Mouse (Mus musculus): ENCODE measurements around the gene Ephb1.

Gene Ephb1

DNA sequence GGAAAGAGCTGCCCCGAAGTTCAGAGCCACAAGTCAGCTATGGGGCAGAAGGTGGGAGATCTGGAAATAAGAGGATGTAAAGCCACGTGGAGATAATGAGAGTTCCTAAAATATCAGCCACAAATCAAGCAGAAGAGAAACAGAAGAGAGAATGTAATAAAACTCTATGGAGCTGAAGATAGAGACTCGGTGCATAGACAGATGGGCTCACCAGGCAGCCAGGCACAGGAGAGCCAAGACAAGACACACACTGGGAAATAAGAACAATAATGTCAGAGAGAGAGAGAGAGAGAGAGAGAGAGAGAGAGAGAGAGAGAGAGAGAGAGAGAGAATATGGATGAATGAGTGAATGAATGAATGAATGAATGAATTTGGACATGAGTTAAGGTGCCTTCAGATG, 198.6 kb downstream of the Ephb1 start:
- DNase-seq (ENCODE audit: low spot score) = no peak

GRCm38 (mm10) chr9:102139181-102139580, 215.3 kb downstream of the Ephb1 start:
- DNase-seq (ENCODE audit: low spot score) = no peak

DNA sequence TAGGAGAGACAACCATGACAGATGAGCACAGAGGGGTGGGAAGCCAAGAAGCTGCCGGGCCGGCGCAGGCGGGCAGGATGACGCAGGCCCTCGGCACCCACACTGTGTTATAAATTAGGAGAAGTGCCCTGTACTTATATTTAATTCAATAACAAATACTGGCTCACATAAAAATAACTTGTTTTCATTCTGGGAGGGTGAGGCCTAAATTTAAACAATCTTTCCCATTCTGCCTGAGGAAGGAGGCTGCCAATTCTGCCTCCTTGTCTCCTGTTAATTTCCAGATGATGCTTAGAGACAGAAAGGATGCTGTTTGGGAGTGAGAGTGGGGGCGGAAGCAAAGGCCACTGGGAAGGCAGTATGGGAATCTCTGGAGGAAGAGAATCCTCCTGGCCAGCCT, 215.8 kb downstream of the Ephb1 start:
- no peak for DNase-seq (ENCODE audit: low spot score)

- no peak for DNase-seq (ENCODE audit: low spot score)
Measured at GRCm38 (mm10) chr9:102138187-102138586, 216.3 kb downstream of the Ephb1 start.

DNA sequence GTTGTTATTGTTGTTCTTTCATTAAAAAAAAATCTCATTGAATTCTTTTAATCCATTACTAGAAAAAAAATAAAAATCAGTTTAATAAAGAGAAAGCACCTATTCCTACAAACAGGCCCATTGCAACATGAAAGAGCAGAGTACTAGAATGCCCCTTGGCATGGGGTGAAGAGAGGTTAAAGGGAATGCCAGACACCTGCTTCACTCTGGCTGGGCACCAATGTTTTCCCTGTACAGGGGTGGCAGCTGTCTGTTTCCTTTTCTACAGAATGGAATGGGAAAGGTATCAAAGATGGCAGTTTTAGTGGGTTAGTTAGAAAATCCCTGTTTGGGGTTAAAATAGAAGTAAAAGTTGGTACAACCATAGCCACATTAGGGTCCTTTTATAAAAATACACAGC, 224.0 kb downstream of the Ephb1 start:
- no peak for DNase-seq (ENCODE audit: low spot score)

- DNase-seq (ENCODE audit: low spot score) = no peak
Measured at GRCm38 (mm10) chr9:102126510-102126909, 228.0 kb downstream of the Ephb1 start.

- no peak for DNase-seq (ENCODE audit: low spot score)
Measured at GRCm38 (mm10) chr9:102122880-102123453, 231.5 kb downstream of the Ephb1 start.

- DNase-seq (ENCODE audit: low spot score) = no peak
Measured at GRCm38 (mm10) chr9:102119422-102119821, 235.1 kb downstream of the Ephb1 start.

GRCm38 (mm10) chr9:102115326-102115725, 239.2 kb downstream of the Ephb1 start:
- DNase-seq (ENCODE audit: low spot score) = no peak

DNA sequence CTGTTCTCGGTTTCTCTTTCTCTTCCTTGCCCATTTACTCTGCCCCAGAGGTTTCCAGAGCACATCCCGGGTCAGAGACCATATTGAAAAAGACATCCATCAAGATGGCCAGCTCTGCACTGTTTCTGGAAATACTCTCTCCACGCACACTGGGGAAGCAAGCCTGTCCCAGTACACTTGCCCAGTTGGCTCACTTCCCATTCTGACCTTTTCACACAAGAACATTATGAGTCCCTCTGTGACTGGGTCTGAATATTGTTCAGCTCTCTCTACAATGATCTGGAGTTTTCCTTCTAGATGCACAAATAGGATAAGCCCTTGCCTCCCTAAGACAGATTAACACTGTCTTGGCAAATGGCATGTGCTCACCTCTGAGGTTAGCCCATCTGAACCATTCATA, 243.0 kb downstream of the Ephb1 start:
- DNase-seq (ENCODE audit: low spot score) = no peak

GRCm38 (mm10) chr9:102107978-102108377, 246.5 kb downstream of the Ephb1 start:
- DNase-seq (ENCODE audit: low spot score) = no peak

DNA sequence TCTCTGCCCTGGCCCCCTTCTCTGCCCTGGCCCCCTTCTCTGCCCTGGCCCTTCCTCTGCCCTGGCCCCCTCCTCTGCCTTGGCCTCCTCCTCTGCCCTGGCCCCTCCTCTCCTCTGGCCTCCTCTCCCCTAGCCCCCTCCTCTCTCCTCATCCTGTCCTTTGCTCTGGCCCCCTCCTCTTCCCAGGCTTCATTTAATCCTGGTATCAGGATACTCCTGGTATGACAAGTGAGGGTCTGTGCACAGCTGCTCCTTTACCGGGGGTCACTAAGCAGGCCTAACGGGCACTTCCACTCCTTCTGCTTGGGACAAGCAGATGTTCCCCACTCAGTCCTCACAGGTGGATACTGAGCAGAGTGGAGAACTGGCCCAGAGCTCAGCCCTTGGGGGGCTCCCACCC, 247.3 kb downstream of the Ephb1 start:
- no peak for DNase-seq (ENCODE audit: low spot score)

DNA sequence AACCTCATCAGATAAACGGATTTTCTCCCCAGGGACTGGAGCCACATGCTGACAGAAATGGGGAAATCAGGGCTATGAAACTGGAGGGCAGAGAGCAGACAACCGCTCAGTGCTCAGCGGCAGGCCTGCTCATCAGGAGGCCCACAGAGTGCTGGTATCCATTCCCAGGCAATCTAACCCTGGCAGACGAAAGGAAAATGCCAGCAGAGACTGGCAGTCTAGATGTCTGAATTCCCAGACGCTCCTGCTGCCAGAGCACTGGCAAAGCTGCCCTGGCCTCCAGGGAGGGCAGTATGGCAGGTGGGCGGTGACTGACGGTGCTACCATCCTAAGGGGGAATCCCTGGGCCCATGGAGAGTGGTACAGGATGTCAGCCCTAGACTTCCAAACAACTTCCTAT, 257.7 kb downstream of the Ephb1 start:
- no peak for DNase-seq (ENCODE audit: low spot score)

DNA sequence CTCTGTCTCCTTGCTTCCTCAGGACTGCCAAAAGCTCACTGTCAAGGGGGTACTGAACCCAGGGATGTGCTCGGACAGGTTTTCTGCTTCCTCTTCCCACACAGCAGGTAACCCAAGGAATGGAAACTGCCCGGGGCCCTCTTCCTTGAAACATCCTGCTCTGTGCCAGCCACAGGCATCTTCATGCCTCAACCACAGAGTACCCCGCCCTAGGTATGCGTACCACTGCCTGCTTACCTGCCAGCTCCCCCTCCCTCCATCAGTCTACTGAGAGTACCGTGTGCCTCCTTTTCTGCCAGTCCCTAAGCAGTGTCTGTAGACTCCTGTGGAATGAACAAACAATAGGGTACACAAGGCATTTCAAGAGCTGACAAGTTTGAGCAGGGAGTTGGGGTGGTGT, 265.9 kb downstream of the Ephb1 start:
- no peak for DNase-seq (ENCODE audit: low spot score)

DNA sequence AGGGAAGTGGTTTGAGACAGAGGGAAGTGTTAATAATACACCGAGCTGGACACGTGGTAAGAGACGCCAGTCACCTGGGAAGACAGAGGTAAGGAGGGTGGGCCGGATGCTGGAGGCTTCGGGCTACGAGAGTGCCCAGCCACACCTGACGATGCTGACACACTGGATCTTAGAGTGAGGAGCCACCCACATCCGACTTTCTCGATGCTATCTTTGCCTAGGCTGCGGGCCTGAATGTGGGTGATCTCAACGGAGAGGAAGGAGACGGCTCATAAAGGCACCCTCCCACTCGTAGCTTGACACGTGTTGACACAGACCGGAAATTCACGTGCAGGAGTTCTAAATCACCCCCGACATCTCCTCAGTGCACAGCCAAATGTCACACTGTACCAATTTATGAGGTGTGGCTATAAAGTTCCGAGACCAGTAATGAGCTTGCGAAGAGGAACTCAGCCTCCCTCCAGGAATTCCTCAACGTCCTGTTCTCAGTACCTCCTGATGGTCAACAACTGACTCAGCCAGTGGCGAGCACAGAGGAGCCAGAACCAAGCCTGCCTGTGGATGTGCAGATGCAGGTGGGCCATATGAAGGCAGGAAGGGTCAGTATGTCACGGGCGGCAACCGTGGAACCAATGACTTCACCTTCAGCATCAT, 268.3 kb downstream of the Ephb1 start:
- no peak for DNase-seq (ENCODE audit: low spot score)

GRCm38 (mm10) chr9:102085477-102085876, 269.0 kb downstream of the Ephb1 start:
- DNase-seq (ENCODE audit: low spot score) = no peak

GRCm38 (mm10) chr9:102080934-102081333, 273.6 kb downstream of the Ephb1 start:
- DNase-seq (ENCODE audit: low spot score) = no peak

- no peak for DNase-seq (ENCODE audit: low spot score)
Measured at GRCm38 (mm10) chr9:102079151-102079550, 275.3 kb downstream of the Ephb1 start.

GRCm38 (mm10) chr9:102078238-102078637, 276.3 kb downstream of the Ephb1 start:
- DNase-seq (ENCODE audit: low spot score) = no peak

- no peak for DNase-seq (ENCODE audit: low spot score)
Measured at GRCm38 (mm10) chr9:102075539-102075938, 279.0 kb downstream of the Ephb1 start.

DNA sequence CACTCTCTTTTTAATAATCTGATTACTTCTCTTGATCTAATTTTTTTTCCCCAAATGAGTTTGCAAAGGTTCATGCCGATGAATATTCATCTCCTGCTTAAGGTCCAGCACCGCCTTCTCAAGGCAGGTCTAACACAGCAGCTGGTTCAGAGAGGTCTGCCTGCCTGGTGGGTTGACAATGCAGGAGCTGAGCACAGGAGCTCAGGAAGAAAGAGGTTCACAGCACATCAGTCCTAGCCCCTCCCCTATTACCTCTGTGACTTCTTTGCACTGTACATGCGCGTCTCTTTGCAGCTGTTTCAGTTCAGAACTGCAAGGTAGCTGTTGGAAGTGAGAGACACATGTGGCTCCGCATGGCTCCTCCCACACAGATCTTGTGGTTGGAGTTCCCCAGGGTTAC, 281.1 kb downstream of the Ephb1 start:
- DNase-seq (ENCODE audit: low spot score) = no peak

GRCm38 (mm10) chr9:102069151-102069882, 285.2 kb downstream of the Ephb1 start:
- no peak for DNase-seq (ENCODE audit: low spot score)

DNA sequence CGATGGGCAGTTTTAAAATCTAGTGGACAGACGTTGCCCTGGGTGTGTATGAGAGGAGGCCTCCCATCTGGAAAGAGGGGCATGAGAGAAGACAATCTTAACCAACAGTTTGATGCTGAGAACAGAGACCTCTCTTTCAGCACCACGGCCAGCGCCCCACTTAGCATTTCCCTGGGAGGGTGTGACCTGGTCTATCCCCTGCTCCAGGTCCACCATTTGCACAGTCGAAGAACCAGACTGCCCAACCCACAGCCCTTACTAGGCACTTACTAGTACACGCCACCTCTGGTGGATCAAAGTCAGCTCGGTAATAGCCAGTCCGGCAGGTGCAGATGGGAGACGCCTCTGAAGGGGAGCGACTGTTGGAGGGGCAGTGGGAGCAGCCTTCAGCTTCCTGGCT, 287.9 kb downstream of the Ephb1 start:
- DNase-seq (ENCODE audit: low spot score) = peak; percentile 82

GRCm38 (mm10) chr9:102045886-102046285, 308.6 kb downstream of the Ephb1 start:
- peak; percentile 14 for DNase-seq (ENCODE audit: low spot score)

Measured in embryo, embryonic 10 days (tissue).